Mouse (Mus musculus) pancreas, adult 10 weeks (tissue): Measurements from ENCODE around the gene Angptl3. TPM values are rescaled to one million over a fixed set of nuclear protein-coding genes. Genes with fewer than 3 reads are reported as not detected.

Source experiments
- polyA plus RNA-seq: library from polyadenylated mRNA; stranded (reverse); fragments of 350-450 nt; fragmentation: Illumina TruSeq; extraction: RNeasy Lipid Tissue Mini Kit (QIAGEN cat#74804); gene quantifications from one replicate; pipeline ENCODE4 v1.2.3, GENCODE M21; 2015; ENCODE audit warnings: low read depth, low replicate concordance; ENCODE audit not compliant: insufficient read depth

Gene Angptl3
- polyA plus RNA-seq = not detected

DNA sequence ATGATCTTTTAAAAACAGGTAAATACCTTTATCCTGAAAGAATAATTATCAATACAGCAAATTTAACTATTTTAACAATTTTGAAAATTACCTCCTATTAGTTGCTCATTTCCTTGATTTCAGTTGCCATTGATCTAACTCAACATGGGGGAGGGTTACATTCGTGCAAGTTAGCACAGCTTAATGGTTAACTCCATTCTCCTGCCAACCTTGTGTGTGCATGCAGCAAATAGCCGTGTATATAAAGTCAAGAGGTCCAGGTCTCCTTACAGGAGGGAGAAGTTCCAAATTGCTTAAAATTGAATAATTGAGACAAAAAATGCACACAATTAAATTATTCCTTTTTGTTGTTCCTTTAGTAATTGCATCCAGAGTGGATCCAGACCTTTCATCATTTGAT lies at the start of gene Angptl3:
Angptl3 (plus strand) TSS at position 269 of the 400 bp plus-strand sequence.

Other genes with a start within 250 kb of the Angptl3 start
- 0.87 TPM for gene Kank4, start 213.4 kb upstream of the Angptl3 start, polyA plus RNA-seq
- gene I0C0044D17Rik, start 207.1 kb upstream of the Angptl3 start, polyA plus RNA-seq = not detected
- 5.4 TPM for gene Usp1, start 107.1 kb upstream of the Angptl3 start, polyA plus RNA-seq
- 9.3 TPM for gene Dock7, start 90.0 kb downstream of the Angptl3 start, polyA plus RNA-seq
- gene Atg4c, start 163.0 kb downstream of the Angptl3 start, polyA plus RNA-seq = 5.3 TPM